Mouse (Mus musculus): Measurements from ENCODE around the gene Phlda2.

Phlda2 gene

DNA sequence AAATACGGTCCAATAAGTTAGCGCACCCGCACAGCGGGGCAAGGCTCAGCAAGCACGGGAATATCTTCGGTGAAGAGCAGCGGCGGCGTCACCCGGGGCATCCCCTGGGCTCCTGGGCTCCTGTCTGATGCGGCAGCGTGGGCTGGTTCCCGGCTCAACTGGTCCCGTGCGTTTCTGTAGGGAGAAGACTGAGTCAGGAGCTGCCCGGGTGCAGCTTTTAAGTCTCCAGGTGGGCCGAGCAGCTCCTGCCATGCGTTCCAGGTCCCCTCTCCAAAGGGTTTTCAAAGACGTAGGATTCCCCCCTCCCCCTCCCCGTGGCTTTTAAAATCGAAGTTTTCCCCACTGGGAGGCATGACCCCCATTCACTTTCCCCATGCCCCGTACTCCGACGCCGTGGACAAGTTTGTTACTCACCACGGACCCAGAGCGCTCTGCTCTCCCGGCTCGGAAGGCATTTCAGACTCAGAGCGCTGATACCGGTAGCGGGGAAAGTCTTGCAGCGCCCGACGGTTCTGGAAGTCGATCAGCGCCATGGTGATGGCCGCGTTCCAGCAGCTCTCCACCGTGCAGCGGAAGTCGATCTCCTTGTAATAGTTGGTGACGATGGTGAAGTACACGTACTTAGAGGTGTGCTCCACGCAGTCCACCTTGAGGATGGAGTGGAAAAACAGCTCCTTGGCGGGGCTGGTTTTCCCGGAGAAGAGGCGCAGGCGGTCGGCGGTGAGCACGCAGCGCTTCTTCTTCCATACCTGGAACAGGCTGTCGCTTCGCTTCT, 1.1 kb downstream of the Phlda2 start:
- DNase-seq: no peak

DNA sequence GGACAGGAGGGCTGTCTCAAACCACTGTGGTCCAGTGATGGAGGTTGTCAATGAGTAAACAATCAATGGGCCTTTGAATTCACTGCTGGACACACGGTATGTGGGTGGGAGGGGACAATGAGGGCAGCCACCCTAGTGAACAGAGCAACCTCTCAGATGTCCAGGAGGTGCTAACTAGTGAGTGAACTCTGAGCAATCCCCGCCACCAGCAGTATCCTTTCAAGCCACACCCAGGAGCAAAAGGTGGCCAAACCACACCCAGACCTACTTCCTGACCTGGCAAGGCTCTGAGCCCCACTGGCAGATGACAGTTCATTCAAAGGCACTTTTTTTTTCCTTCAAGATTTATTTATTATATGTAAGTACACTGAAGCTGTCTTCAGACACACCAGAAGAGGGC, 2.0 kb downstream of the Phlda2 start:
- no peak for DNase-seq

DNA sequence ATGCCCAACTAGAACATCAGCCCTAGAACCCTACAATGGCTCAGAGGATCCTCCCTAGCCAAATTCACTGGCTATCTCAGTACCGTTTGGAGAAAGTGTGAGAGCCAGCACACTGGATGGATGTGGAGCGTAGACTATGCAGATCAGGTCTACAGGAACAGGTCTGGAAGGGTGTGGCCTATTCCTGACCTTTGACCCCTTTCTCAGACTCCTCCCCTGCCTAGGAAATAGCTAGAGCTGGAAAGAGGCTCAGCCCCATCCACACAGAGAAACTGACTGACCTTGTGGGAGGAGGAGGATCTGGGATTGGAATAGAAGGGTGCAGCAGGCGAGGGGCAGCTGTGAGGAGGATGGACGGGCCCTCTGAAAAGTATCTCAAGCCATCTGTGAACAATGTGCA, 4.4 kb downstream of the Phlda2 start:
- DNase-seq: no peak

DNA sequence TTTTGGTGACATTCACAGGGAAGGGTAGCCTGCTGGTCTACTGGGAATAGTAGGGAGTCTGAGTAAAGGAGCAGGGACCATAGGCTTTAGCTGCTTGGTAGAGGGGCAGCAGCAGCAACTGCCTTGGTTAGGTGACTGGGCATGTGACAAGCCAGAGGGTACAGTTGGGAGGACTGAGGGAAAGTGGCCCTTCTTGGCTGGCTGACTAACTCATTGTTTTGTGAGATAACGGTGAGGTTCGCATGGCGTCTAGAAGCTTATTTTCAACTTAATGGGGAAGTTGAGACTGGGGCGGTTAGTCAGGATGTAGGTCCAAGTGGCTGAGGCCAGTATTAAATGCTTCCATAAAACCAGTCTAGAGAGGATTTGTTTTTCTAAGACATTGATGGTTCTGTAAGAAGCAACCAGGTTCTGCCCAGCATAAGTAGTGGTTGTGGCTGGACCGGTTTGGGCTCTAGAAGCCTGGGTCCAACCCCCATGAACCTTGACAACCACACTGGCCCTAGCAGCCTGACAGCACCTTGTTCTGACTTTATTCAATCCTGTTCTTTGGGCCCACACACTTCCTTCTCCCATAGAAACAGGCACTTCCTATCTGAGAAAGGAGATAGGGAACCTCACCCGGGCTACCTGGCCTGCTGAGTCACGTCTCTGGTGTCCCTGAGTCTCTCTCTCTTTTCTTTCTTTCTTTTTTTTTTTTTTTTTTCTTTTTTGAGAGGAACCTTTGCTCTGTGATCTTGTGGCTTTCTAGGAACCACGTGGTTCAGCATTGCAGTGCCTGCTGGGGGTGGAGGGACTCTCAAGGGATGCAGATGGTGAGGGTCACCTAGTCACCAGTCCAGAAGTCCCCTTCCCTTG, 7.6 kb downstream of the Phlda2 start:
- no peak for DNase-seq

DNA sequence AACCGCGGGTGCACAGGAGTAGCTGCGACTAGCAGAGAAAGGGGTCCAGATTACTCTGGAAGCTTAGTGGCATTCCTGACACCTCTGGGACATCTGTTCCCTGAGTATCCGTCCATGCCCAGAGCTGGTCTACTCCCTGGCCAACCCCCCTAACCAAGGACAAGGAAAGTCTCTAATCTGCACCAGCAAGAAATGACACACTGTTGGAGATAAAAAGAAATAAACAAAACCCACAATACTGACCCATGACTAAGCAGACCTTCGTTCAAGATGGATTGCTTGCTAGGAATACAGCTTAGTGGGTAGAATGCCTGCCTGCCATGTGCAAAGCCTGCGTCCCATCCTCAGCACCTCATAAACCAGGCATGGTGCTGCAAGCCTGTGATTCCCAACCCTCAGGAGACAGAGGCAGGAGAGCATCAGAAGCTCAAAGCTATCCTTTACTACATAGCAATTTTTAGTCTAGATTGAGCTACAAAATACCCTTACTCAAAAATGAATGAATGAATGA, 9.3 kb downstream of the Phlda2 start:
- DNase-seq: no peak

DNA sequence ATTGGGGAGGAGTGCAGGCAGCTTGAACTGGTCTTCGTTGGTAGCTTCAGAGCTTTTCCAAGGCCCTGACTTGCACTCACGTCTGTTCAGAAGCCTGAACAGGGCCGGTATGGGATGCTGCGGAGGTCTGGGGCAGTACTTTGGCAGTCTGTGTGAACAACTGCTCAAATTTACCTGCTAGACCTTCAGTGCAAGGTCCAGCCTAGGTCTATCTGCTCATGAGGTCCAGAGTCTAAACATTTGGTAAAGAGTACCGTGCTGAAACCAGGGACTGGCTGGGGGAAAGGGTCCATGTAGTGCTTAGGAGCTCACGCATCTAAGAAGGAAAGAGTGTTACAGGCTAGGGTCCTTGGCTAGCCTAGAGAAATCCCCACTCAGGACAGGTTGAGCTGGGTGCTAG, 13.2 kb downstream of the Phlda2 start:
- DNase-seq: no peak

DNA sequence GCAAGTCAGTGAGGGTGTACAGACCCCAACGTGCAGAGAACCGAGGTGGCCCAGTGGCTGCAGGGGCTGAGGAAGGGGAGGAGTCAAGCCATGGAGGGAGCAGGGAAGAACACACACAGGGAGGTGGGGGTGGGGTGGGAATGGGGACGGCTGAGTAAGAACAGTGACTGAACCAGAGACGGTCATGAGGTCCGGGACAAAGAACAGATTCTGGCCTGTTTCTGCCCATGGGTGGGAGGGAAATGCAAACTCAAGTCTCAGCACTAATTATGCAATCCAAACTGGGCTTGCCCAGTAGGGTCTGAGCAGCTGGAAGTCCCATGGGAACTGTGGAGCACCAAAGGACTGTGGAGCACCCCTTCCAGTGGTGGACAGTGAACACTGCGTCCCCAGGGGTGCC, 20.4 kb downstream of the Phlda2 start:
- no peak for DNase-seq

DNA sequence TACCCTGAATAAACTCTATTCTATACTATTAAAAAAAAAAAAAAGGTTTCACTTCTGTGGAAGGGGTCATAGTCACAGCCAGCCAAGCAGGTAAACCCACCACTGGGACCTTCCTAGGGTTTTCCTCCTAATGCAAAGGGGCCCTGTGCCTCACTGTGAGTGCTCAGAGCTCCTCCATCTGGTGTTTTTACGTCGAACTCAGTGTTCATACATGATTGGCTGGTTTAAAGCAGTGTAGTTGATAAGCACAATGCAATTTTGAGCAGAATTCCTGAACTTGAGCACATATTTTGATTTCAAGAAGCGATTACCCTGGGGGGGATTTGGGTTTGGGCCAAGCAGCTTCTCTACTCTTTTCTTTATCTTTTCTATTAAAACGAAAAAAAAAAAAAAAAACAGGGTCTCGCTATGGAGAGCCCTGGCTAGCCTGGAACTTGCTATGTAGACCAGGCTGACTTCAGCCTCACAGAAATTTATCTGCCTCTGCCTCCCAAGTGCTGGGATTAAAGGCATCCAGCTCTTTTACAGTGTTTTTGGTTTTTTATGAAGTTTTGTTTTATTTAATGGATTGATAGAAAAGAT, 21.1 kb downstream of the Phlda2 start:
- no peak for DNase-seq

DNA sequence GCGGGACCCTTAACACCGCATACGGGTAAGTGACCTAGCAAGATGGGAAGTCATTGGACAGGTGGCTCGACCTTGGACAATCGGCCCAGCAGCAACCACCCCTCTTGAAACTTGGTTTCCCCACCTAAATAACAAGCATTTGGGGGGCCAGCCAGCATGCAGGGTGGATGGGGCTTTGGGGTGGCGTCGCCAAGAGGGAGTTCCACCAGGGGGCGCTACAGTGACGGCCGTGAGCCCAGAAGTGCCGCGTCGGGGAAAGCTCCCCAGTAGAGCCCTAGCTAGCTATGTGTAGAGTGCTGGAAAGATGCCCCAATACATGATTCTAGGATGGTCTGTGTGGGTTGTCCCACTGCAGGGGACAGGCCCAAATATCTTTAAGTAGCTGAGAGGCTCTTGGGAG, 22.5 kb downstream of the Phlda2 start:
- DNase-seq: no peak

DNA sequence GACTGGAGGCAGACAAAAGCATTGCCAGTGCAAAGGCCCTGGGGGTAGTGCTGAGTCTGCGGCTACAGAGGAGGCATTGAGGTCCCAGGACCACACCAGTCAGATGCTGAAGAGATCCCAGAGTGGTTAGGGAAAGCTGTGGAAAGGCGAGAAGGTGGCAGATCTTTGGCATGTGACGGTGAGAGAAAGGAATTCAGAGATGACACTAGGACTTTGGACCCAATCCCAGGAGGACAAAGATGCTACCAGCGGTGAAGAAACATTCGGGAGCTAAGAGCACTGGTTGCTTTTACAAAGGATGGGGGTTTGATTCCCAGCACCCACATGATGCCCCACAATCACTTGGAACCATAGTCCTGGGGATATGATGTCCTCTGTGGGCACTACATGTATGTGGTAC, 25.1 kb downstream of the Phlda2 start:
- no peak for DNase-seq

DNA sequence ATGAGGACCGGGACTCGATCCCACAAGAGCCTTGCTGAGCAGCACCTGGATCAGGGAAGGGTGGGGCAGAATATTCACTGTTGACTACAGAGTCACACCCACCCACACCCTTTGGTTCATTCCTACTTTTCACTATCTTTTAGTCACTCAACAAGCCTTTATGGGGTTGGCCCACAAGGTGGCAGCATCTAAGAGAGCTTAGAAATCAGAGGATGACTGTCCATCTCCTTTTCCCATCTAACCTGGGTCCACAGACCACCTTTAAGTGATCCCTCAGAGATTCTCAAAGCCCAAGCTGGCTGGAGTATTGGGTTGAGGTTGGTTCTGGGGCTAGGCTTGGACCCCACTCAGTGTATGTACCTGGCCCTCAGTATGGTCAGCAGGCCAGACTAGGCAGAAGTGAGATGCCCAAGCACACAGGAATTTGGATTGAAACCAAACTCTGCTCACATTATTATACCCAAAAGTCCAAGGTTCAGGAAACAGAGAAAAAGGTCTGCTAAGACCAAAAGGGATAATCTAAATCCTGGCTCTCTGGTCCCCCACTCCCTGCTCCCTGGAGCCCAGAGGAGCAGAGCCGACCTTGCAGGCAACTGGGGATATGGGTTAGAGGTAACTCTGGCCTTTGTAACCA, 26.1 kb downstream of the Phlda2 start:
- DNase-seq: no peak

DNA sequence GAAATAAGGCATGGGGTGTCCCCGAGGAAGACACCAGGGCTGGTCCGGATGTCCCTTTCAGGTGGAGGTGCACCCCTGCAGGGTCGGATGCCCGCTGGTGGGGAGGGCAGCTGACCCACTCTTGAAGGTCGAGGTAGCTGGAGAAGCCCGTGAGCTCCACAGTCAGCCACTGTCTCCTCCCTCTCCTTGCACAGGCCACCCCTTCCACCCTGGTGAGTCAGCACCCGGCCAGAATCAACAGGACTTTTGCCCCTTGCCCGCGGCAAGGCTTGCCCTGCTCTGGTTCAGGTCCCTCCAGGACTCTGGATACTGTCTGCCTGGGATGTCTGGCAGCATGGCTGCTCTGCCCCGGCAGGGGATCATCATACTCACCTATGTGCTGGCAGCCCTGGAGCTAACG, 27.1 kb downstream of the Phlda2 start:
- DNase-seq: no peak

DNA sequence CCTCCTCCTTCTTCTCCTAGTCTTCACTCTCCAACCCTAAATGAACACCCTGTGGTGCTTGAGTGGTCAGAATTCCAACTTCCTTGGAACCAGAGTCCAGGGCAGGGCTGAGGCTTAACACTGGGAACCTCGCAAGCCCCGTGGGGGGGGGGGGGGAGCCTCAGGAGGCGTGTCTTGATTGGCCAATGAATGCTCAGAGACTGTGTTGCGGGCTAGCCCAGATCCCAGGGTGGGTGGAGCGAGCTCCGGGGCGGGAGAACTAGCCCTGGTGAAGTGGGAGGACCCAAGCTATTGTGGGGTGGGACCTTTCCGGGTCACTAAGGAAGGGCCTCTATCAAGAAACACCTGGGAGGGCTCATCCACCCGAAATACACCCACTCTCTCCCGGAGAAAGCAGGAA, 28.1 kb downstream of the Phlda2 start:
- DNase-seq: no peak

DNA sequence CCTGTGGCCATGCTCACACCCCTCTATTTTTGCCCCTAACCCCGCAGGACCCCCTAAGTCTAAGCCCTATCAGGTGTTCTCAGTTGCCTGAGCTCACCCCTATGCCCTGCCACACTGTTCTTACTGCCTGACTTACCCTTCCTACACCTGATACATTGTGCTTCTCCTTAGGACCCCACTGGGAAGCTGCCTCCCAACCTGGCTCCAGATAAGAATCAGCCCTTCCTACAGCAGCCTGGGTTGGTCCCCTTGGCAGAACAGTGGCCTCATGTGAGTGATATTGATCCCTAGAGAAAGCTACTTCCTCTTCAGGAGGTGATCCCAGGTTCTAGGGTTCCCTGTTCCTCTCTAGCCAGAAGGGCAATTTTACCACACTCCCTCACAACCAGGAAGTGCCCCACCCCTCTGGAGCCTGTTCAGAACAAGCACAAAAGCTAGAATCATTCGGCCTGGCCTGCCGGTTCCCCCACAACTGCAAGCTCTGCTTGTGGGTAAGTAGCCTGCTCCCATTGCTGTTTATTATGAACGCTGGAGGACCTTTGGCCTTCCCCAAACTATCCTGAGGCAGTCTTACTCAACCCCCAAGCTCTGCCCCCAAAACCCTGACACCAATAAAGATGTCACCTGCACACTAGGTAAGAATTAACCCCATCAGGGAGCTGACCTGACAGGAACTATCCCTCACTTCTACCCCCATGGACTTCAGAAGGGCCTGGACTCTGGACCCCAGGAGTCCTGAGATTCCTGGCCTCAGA, 29.4 kb downstream of the Phlda2 start, which contains the start of gene Slc22a18:
Slc22a18 (plus strand) TSS at position 390 of the 755 bp plus-strand sequence.
- no peak for DNase-seq

DNA sequence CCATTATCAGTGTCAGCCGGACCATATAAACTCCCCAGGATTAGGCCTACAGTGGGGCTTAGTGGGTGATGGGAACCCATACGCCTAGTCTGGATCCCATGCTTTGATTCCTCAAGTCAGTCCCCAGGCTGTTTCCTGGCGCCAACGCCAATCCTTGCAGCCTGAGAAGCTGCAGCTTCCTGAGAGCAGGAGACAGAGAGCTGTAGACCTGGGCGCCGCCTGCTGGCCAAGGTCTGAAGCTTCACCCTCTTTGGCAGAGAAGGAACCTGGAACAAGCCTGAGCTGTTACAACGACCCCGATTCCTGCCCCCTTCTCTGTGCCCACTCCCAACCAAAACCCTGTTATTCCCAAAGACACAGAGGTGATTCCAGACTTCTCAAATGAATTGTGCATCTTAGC, 33.0 kb downstream of the Phlda2 start:
- peak in 1 of 2 experiments; percentile 27 for DNase-seq

DNA sequence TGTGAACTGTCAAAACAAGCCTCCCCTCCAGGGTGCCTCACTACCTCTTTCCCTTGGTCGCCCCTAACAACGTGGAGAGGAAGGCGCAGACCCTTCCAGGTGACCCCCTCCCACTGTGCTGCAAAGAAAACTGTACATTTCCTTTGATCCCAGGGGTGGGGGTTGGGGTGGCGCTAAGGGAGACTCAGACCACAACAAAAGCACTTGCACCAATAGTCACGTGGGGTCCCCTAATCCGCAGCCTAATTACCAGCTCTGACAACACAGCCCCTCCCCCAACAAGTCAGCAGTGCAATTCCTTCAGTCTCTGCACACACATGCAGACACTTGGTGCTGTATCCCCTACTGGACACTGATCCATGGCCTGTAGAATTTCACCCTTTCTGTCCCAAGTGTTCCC, 35.2 kb downstream of the Phlda2 start:
- DNase-seq: no peak

DNA sequence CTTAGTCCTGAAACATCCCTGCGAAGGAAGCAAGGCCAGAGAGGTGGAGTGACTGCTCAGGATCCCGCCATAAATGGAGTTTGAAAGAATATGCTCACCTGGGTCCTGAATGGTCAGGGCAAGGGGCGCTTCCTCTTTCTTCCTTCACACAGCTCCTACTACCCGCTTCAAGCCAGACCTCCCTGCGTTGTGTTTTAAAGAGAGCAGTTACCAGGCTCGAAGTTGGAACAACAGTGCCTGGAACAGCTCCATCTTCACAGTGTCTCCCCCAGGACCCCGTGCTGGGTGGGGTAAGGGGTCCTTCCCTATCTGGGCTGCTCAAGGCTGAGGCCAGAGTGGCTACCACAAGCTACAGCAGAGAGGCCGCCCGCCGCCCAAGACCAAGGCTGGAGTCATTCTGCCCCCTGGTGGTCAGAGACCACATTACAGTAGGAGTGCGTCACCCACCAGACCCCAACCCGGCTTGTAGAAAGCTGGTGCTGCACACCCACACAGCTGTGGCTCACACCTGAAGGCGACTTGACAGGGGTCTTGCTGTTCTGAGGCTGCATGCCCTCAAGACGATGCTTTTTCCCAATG, 36.8 kb downstream of the Phlda2 start:
- peak; percentile 30 to 39 for DNase-seq

DNA sequence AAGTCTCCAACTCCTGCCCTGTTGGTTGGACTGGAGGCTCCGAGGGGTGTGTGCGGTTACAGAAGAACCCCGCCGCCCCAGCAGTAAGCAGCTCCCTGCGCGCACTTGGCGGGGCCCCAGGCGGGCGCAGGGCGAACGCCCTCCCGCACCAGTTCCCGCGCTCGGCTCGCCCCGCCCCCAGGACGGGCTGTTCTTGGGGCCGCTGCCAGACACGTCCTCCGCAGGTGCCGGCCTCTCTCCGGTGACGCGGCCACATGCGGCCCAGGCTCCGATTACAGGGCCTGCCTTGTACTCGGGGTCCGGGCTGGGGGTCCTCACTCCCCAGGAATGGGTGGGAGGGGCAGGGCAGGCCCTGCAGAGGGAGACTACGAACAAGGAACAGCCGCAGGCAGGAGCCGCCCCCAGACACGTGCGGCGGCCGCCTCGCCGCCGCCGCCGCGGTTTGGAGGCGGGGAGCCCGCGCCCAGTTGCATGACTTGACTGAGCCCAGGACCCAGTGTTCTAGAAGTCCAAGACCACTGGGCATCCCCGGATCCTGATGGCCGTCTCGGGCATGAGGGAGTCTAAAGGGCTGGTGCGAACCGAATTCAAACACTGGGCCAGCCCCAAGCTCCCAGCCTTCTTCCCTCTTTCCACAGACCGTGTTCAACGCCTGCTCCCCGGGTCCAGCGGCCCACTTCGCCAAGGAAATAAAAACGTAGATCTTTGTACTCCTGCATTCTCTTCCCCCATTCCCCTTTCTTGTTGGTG, 38.0 kb downstream of the Phlda2 start:
- DNase-seq: no peak

DNA sequence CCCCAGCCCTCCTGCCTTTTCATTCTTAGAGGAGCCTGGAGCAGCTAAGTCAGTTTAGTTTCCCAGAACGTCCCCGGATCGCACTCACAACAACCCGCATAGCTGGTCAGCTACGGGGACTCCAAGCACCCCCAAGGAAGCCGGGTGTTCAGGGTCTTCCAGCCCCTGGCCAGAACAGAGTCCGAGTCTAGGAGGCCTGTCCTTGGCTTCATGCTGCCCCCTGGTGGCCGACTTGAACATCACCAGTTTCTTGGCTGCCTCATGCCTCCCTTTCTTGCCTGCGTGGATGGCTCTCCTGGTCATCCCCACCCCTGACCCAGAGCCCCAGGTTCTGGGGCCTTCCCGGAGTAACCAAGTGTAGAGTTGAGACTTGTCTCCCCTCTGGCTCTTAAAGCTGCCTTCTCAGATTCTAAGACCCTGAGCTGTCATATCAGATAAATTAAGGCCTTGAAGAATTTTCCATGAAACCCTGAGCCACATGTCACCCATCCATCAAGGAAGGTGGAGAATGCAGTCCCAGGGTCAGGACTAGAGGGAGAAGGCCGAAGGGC, 39.0 kb downstream of the Phlda2 start:
- peak; percentile 39 to 43 for DNase-seq

DNA sequence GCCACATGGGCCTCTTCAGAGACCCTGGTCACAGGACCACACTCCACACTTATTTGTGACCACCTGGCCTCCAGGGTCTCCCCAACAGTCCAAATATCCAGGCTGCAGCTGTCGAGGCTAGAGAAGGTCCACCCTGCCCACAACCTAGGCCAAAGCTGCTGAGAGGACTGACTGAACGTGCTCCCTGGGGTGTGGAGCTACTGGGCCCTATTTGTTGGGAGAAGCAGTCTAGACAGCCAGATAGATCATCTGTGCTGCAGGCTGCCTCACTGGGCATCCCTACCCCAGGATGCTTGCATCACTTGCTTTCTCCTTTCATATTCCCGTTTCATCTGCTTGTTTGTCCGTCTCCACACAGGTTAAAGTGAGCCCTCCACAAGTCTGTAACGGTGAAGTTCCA, 40.4 kb downstream of the Phlda2 start:
- no peak for DNase-seq

DNA sequence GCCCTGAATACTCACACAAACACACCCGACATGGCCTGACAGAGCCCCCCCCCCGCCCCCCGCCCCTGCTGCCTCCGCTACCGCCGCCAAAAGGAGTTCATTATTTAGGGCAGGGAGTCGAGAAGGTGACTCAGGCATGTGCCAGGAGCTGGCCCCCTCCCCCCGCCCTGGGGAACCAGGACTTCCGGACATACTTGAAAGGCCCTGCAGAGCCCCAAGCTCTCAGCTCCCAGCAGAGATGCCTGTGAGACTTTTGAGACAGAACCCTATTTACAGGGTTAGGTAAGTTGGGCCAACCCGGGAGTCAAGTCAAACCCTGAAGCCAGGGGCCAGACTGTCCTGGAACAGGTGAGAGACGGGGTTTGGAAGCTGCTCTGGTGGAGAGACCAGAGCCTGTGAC, 41.0 kb downstream of the Phlda2 start:
- DNase-seq: no peak
